Mouse (Mus musculus): ENCODE data around the gene Cped1.

DNA sequence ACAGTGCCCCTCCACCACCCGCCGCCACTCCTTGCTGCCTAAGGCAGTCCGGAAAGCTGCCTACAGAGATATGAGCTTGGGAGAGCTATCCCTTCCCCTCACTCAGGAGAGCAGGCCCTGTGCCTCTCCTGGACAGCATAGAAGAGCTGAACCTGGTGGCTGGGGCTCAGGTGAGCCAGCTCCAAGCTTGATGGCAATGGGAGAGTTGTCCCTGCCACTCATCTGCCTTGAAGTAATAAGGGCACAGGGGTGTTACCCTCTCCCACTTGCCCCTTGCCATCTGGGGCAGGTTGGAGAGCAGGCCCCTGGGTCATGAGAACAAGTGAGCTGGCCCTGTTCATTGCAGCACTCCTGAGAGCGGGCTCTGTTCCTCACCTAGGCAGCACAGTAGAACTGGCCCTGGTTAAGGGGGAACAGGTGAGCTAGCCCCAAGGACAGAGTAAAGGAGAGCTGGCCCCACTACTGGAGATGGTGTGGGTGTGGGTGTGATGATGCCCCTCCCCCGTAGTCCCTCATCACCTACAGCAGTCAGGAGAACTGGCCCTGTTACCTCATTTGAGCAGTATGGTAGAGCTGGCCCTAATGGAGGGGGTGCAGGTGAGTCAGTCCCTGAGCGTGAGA lies 28.7 kb downstream of the Cped1 start:
- TF ChIP-seq CTCF (IDR thresholded peaks at IDR 0.05) (no peak), EP300 (IDR thresholded peaks at IDR 0.05) (no peak)
